Mouse (Mus musculus) stomach, postnatal 0 days (tissue): ENCODE results near the gene Gstm2.

ENCODE experiments used
- CTCF ChIP-seq: IDR thresholded peaks from 2 replicates; pipeline ENCODE4 v1.5.1; 2016; ENCODE audit warnings: antibody characterized with exemption, low read depth, mild to moderate bottlenecking, moderate library complexity
- EP300 ChIP-seq: optimal IDR thresholded peaks from 2 replicates; pipeline ENCODE3; 2016; ENCODE audit warnings: antibody characterized with exemption

GRCm38 (mm10) chr3:107941261-107941660 lies 45.0 kb downstream of the Gstm2 start:
- TF ChIP-seq CTCF = no peak
- TF ChIP-seq EP300 = no peak
